Mouse (Mus musculus) lung, postnatal 0 days (tissue): Measurements from ENCODE around the gene Gm26741. TPM values are rescaled to one million over a fixed set of nuclear protein-coding genes. Genes with fewer than 3 reads are reported as not detected.

ENCODE experiments used
- ATAC-seq: fragments of 200-750 bp; cut with Nextera tagmentation; 2 replicates; pipeline ENCODE4 v1.8.0; 2017; ENCODE audit warnings: moderate library complexity
- DNase-seq: peaks from one replicate; pipeline ENCODE4 v3.0.0-alpha.2; 2016; ENCODE audit warnings: low spot score
- H3K27ac ChIP-seq: fragments of 300-500 bp; sonication (generic); 2 replicates; pipeline ENCODE4 v1.5.1; 2014; ENCODE audit warnings: antibody characterized with exemption, mild to moderate bottlenecking, low read length, mixed read lengths
- H3K27me3 ChIP-seq: fragments of 300-500 bp; sonication (generic); replicated peaks from 2 replicates; pipeline ENCODE4 v1.6.1; 2014; ENCODE audit warnings: low read length, mixed read lengths; ENCODE audit not compliant: insufficient read depth
- H3K36me3 ChIP-seq: fragments of 300-500 bp; sonication (generic); 2 replicates; pipeline ENCODE4 v1.6.1; 2014; ENCODE audit warnings: low read length, mixed read lengths; ENCODE audit not compliant: insufficient read depth
- H3K4me1 ChIP-seq: fragments of 300-500 bp; sonication (generic); 2 replicates; pipeline ENCODE4 v1.6.1; 2014; ENCODE audit warnings: antibody characterized with exemption, low read depth, low read length, mixed read lengths; ENCODE audit not compliant: insufficient read depth
- H3K4me2 ChIP-seq: fragments of 300-500 bp; sonication (generic); replicated peaks from 2 replicates; pipeline ENCODE4 v1.6.1; 2014; ENCODE audit warnings: low read depth, mild to moderate bottlenecking, low read length, moderate library complexity, mixed read lengths
- H3K4me3 ChIP-seq: fragments of 300-500 bp; sonication (generic); 2 replicates; pipeline ENCODE4 v1.5.1; 2014; ENCODE audit warnings: low read depth, low read length
- H3K9ac ChIP-seq: fragments of 300-500 bp; sonication (generic); replicated peaks from 2 replicates; pipeline ENCODE4 v1.6.1; 2014; ENCODE audit warnings: low read depth, mild to moderate bottlenecking
- H3K9me3 ChIP-seq: fragments of 300-500 bp; sonication (generic); 2 replicates; pipeline ENCODE4 v1.6.1; 2016; ENCODE audit warnings: low read length, mixed read lengths
- CTCF ChIP-seq: IDR thresholded peaks from 2 replicates; pipeline ENCODE4 v1.5.1; 2016; ENCODE audit warnings: antibody characterized with exemption, mild to moderate bottlenecking
- EP300 ChIP-seq: IDR thresholded peaks from 2 replicates; pipeline ENCODE4 v1.6.1; 2016; ENCODE audit warnings: antibody characterized with exemption, mild to moderate bottlenecking, control low read depth
- WGBS: fragments of 180-500 bp; shearing (Covaris S2); extraction: QIAGEN DNeasy Blood & Tissue Kit; methylation state at CpG from one replicate; pipeline ENCODE4 v1.1.7; 2014; 5-methylcytosine and 5-hydroxymethylcytosine counted together
- polyA plus RNA-seq: library from polyadenylated mRNA; unstranded; fragments of >200 nt; fragmentation: Nextera tagmentation; extraction: Ambion mirVana; gene quantifications from 2 replicates; pipeline ENCODE4 v1.2.1, GENCODE M21; 2015

Gm26741 gene
- polyA plus RNA-seq, 1 experiment from 2014 or later = not detected

DNA sequence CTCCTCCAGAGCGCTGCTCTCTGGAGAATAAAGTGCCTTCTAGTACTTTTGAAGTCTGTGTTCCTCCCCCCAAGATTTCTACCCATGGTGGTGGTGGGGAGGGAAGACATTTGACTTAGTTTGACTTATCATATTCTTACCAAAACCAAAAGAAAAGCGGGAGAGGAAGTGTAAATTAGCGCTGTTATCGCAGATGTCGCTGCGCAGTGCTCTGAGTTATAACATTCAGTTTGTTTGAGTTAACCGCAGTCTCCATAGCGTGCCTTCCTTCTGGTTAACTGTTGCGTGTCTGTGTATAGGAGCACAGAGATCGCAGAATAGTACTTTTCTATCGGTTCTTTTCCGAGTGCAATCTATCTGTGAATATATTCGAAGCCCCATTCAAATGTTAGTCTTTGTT, 46.6 kb downstream of the Gm26741 start:
- Histone ChIP-seq H3K36me3 (no peaks in the 10 kb centered on the region), H3K9me3 (no peaks in the 10 kb centered on the region), H3K27me3 (no peaks in the 10 kb centered on the region), H3K4me2 (no peak overlapping the region), H3K4me1 (no peaks in the 10 kb centered on the region), H3K9ac (no peak overlapping the region), H3K27ac (no peak overlapping the region), H3K4me3 (no peak overlapping the region)
- whole genome bisulfite sequencing = 77% methylated on average over 13 of the region's 13 CpGs
- ATAC-seq (no peak), DNase-seq (no peak)
- TF ChIP-seq EP300 (no peak), CTCF (no peak)

- Histone ChIP-seq H3K27me3 (no peaks in the 10 kb centered on the region), H3K9ac (no peak overlapping the region), H3K9me3 (no peaks in the 10 kb centered on the region), H3K36me3 (no peaks in the 10 kb centered on the region), H3K4me1 (no peaks in the 10 kb centered on the region), H3K4me3 (no peak overlapping the region), H3K27ac (no peak overlapping the region), H3K4me2 (no peak overlapping the region)
- DNase-seq (no peak), ATAC-seq (no peak)
- 93% methylated on average over 2 of the region's 2 CpGs for WGBS
- no peak for TF ChIP-seq CTCF
- TF ChIP-seq EP300 = no peak
These were observed 49.0 kb downstream of the Gm26741 start for GRCm38 (mm10) chr10:52407526-52407925.

Other genes with a start within 250 kb of the Gm26741 start
- gene Ros1, start 163.5 kb upstream of the Gm26741 start, polyA plus RNA-seq = 1.2 and 1.4 TPM in 2 replicates
- gene Dcbld1, start 125.1 kb upstream of the Gm26741 start, polyA plus RNA-seq = 20.5 and 24.1 TPM in 2 replicates
- gene Gopc, start 23.4 kb downstream of the Gm26741 start, polyA plus RNA-seq = 13.7 and 15.4 TPM in 2 replicates
- gene Nepn, start 30.2 kb downstream of the Gm26741 start, polyA plus RNA-seq = not detected in 2 replicates
- gene Nus1, start 58.8 kb downstream of the Gm26741 start, polyA plus RNA-seq = 9.0 and 11.3 TPM in 2 replicates